Mouse (Mus musculus) left cerebral cortex, adult 6 months (tissue): ENCODE measurements around the gene Kdm4a. TPM values are rescaled to one million over a fixed set of nuclear protein-coding genes. Genes with fewer than 3 reads are reported as not detected.

Source experiments
- long read RNA-seq, 2 experiments: library from polyadenylated mRNA; unstranded; transcript quantifications; one replicate each; pipeline ENCODE4 v2.0.0; 2019 to 2020
- polyA plus RNA-seq: library from polyadenylated mRNA; unstranded; fragments of <200 nt; fragmentation: Nextera tagmentation; gene quantifications from 2 replicates; pipeline ENCODE4 v1.2.3, GENCODE M21; 2021

Kdm4a gene
- 1.7 and 1.9 TPM in 2 replicates for polyA plus RNA-seq
- long read RNA-seq, experiment 1, full-length matches to known transcripts = 3 of 6 reads
- long read RNA-seq, experiment 1, partial matches to known transcripts = 1 of 6 reads
- long read RNA-seq, experiment 1, other reads (novel, unspliced or antisense) = 2 of 6 reads
- long read RNA-seq, experiment 2 = 0 reads

GRCm38 (mm10) chr4:118179467-118180300 is at the start of gene Kdm4a:
Gene Kdm4a, minus strand, starts transcription at chr4:118180043.

GRCm38 (mm10) chr4:118134485-118135365 is 45.1 kb downstream of the Kdm4a start, which contains the start of gene St3gal3:
Gene St3gal3, minus strand, starts transcription at chr4:118134914.

Other genes with a start within 250 kb of the Kdm4a start
- 9.7 and 20.5 TPM in 2 replicates for gene St3gal3, start 45.1 kb downstream of the Kdm4a start, polyA plus RNA-seq
- 7.5 and 12.0 TPM in 2 replicates for gene Ptprf, start 111.4 kb upstream of the Kdm4a start, polyA plus RNA-seq
- gene Szt2, start 229.2 kb upstream of the Kdm4a start, polyA plus RNA-seq = 1.8 and 2.6 TPM in 2 replicates
- 50.7 and 52.7 TPM in 2 replicates for gene Med8, start 229.3 kb upstream of the Kdm4a start, polyA plus RNA-seq
- 20.0 and 21.3 TPM in 2 replicates for gene Elovl1, start 248.1 kb upstream of the Kdm4a start, polyA plus RNA-seq